Mouse (Mus musculus) limb, embryonic 14.5 days (tissue): Measurements from ENCODE around the gene Gcn1l1. TPM values are rescaled to one million over a fixed set of nuclear protein-coding genes. Genes with fewer than 3 reads are reported as not detected.

ENCODE experiments used
- ATAC-seq: fragments of 200-750 bp; cut with Nextera tagmentation; 2 replicates; pipeline ENCODE4 v1.8.0; 2017; ENCODE audit warnings: low read depth, moderate number of reproducible peaks, moderate TSS enrichment; ENCODE audit not compliant: low FRiP score
- DNase-seq: peaks from one replicate; pipeline ENCODE4 v3.0.0-alpha.2; 2015; ENCODE audit warnings: low spot score
- H3K27ac ChIP-seq: fragments of 300-500 bp; sonication (generic); replicated peaks from 2 replicates; pipeline ENCODE4 v1.5.1; 2014; ENCODE audit warnings: low read depth, mild to moderate bottlenecking, low read length, moderate library complexity, mixed read lengths
- H3K27me3 ChIP-seq: fragments of 300-500 bp; sonication (generic); 2 replicates; pipeline ENCODE4 v1.6.1; 2014; ENCODE audit warnings: low read length, mixed read lengths; ENCODE audit not compliant: control insufficient read depth, insufficient read depth
- H3K36me3 ChIP-seq: fragments of 300-500 bp; sonication (generic); 2 replicates; pipeline ENCODE4 v1.6.1; 2014; ENCODE audit warnings: mild to moderate bottlenecking, low read length, moderate library complexity, mixed read lengths; ENCODE audit not compliant: control insufficient read depth, insufficient read depth
- H3K4me1 ChIP-seq: fragments of 300-500 bp; sonication (generic); 2 replicates; pipeline ENCODE4 v1.6.1; 2014; ENCODE audit warnings: antibody characterized with exemption, low read length, mixed read lengths; ENCODE audit not compliant: control insufficient read depth, insufficient read depth
- H3K4me2 ChIP-seq: fragments of 300-500 bp; sonication (generic); replicated peaks from 2 replicates; pipeline ENCODE4 v1.6.1; 2014; ENCODE audit warnings: low read depth, mild to moderate bottlenecking, low read length, moderate library complexity; ENCODE audit not compliant: severe bottlenecking
- H3K4me3 ChIP-seq: fragments of 300-500 bp; sonication (generic); replicated peaks from 2 replicates; pipeline ENCODE4 v1.5.1; 2014; ENCODE audit warnings: low read length
- H3K9ac ChIP-seq: fragments of 300-500 bp; sonication (generic); 2 replicates; pipeline ENCODE4 v1.6.1; 2014; ENCODE audit warnings: mild to moderate bottlenecking, low read depth, low read length, moderate library complexity; ENCODE audit not compliant: severe bottlenecking
- H3K9me3 ChIP-seq: fragments of 300-500 bp; sonication (generic); 2 replicates; pipeline ENCODE4 v1.6.1; 2016; ENCODE audit warnings: low read length; ENCODE audit not compliant: control insufficient read depth
- POLR2A ChIP-seq: fragments of 200-500 bp; IDR thresholded peaks from 2 replicates; pipeline ENCODE4 v1.8.0; 2012; ENCODE audit warnings: inconsistent platforms, mild to moderate bottlenecking, moderate library complexity, borderline replicate concordance; ENCODE audit not compliant: insufficient read depth, insufficient read length; ENCODE audit errors: extremely low read depth
- WGBS: fragments of 180-500 bp; shearing (Covaris S2); extraction: QIAGEN DNeasy Blood & Tissue Kit; methylation state at CpG from one replicate; pipeline ENCODE4 v1.1.7; 2014; 5-methylcytosine and 5-hydroxymethylcytosine counted together
- microRNA-seq: library from miRNA; unstranded; fragments of <30 nt; microRNA quantifications from one replicate; pipeline ENCODE4, GENCODE M21; 2016
- polyA plus RNA-seq, 2 experiments: library from polyadenylated mRNA; depleted of rRNA in 1 of 2; stranded (reverse) in 1 of 2; unstranded in 1 of 2; fragments of >200 nt; fragmentation: Nextera tagmentation in 1 of 2; extraction: Ambion mirVana in 1 of 2; gene quantifications; 2 replicates each; pipeline versions ENCODE4 v1.2.1 to v1.2.3; 2012 to 2014

Gcn1l1 gene
- polyA plus RNA-seq, 2 experiments, result 42.8 to 47.0 TPM

GRCm38 (mm10) chr5:115667210-115667609 lies 102.2 kb downstream of the Gcn1l1 start:
- no peak for ATAC-seq
- H3K4me3 ChIP-seq, result no peak overlapping the region
- H3K36me3 ChIP-seq, result no peaks in the 10 kb centered on the region
- no peak for DNase-seq
- no peaks in the 10 kb centered on the region; the same call in 1 of the 2 replicates for H3K4me1 ChIP-seq
- H3K4me2 ChIP-seq, result no peak overlapping the region
- H3K27ac ChIP-seq, result no peak overlapping the region
- H3K27me3 ChIP-seq, result no peaks in the 10 kb centered on the region
- no peak for TF ChIP-seq POLR2A
- 82% methylated on average over 8 of the region's 8 CpGs for WGBS
- no peaks in the 10 kb centered on the region for H3K9me3 ChIP-seq
- no peak overlapping the region for H3K9ac ChIP-seq

GRCm38 (mm10) chr5:115667894-115668293 lies 102.8 kb downstream of the Gcn1l1 start:
- ATAC-seq, result no peak
- WGBS, result 13% methylated on average over 7 of the region's 7 CpGs
- Histone ChIP-seq H3K9me3 (no peaks in the 10 kb centered on the region), H3K9ac (no peak overlapping the region), H3K4me3 (no peak overlapping the region), H3K27ac (no peak overlapping the region), H3K4me1 (no peaks in the 10 kb centered on the region; the same call in 1 of the 2 replicates), H3K36me3 (no peaks in the 10 kb centered on the region), H3K4me2 (no peak overlapping the region), H3K27me3 (no peaks in the 10 kb centered on the region)
- no peak for DNase-seq
- no peak for TF ChIP-seq POLR2A

- no peak for TF ChIP-seq POLR2A
- H3K36me3 ChIP-seq, result no peaks in the 10 kb centered on the region
- no peaks in the 10 kb centered on the region for H3K27me3 ChIP-seq
- no peak overlapping the region for H3K9ac ChIP-seq
- H3K9me3 ChIP-seq, result no peaks in the 10 kb centered on the region
- ATAC-seq (no peak), DNase-seq (no peak)
- 85% methylated on average over 12 of the region's 12 CpGs for WGBS
- H3K27ac ChIP-seq, result no peak overlapping the region
- H3K4me3 ChIP-seq, result no peak overlapping the region
- H3K4me1 ChIP-seq, result no peaks in the 10 kb centered on the region; the same call in 1 of the 2 replicates
- no peak overlapping the region for H3K4me2 ChIP-seq
These were observed 103.9 kb downstream of the Gcn1l1 start for GRCm38 (mm10) chr5:115668986-115669385.

GRCm38 (mm10) chr5:115669974-115670373 lies 104.9 kb downstream of the Gcn1l1 start:
- DNase-seq, result no peak
- H3K9ac ChIP-seq, result no peak overlapping the region

GRCm38 (mm10) chr5:115670406-115670805 lies 105.4 kb downstream of the Gcn1l1 start:
- WGBS, result 57% methylated on average over 2 of the region's 2 CpGs

More at GRCm38 (mm10) chr5:115669974-115670373, 104.9 kb downstream of the Gcn1l1 start:
- Histone ChIP-seq H3K27ac (no peak overlapping the region), H3K27me3 (no peaks in the 10 kb centered on the region), H3K4me3 (no peak overlapping the region), H3K9me3 (no peaks in the 10 kb centered on the region), H3K4me1 (no peaks in the 10 kb centered on the region; the same call in 1 of the 2 replicates), H3K36me3 (no peaks in the 10 kb centered on the region), H3K4me2 (no peak overlapping the region)
- TF ChIP-seq POLR2A, result no peak
- 86% methylated on average over 11 of the region's 11 CpGs for WGBS
- no peak for ATAC-seq

GRCm38 (mm10) chr5:115671846-115672245 lies 106.8 kb downstream of the Gcn1l1 start:
- DNase-seq, result no peak

More at GRCm38 (mm10) chr5:115670406-115670805, 105.4 kb downstream of the Gcn1l1 start:
- Histone ChIP-seq H3K27me3 (no peaks in the 10 kb centered on the region), H3K4me1 (no peaks in the 10 kb centered on the region; the same call in 1 of the 2 replicates), H3K27ac (no peak overlapping the region), H3K4me2 (no peak overlapping the region), H3K9me3 (no peaks in the 10 kb centered on the region), H3K36me3 (no peaks in the 10 kb centered on the region), H3K9ac (no peak overlapping the region), H3K4me3 (no peak overlapping the region)
- ATAC-seq (no peak), DNase-seq (no peak)
- TF ChIP-seq POLR2A, result no peak

More at GRCm38 (mm10) chr5:115671846-115672245, 106.8 kb downstream of the Gcn1l1 start:
- H3K36me3 ChIP-seq, result no peaks in the 10 kb centered on the region
- 56% methylated on average over 8 of the region's 8 CpGs for WGBS
- no peak overlapping the region for H3K9ac ChIP-seq
- ATAC-seq, result no peak
- no peak for TF ChIP-seq POLR2A
- H3K9me3 ChIP-seq, result no peaks in the 10 kb centered on the region
- no peak overlapping the region for H3K27ac ChIP-seq
- no peaks in the 10 kb centered on the region for H3K27me3 ChIP-seq
- H3K4me3 ChIP-seq, result no peak overlapping the region
- no peak overlapping the region for H3K4me2 ChIP-seq
- no peaks in the 10 kb centered on the region for H3K4me1 ChIP-seq

Small RNA genes lying within 50 kb of the gene (microRNA-seq; reads per million reads assigned to microRNA genes)
- gene Mir7029 (not detected), gene Mir7030 (not detected)

Other genes with a start within 250 kb of the Gcn1l1 start
- 132 and 137 TPM in 2 replicates for gene Srsf9, start 238.1 kb upstream of the Gcn1l1 start, polyA plus RNA-seq (2012; rRNA removed)
- 252 and 271 TPM in 2 replicates for gene Srsf9, start 238.1 kb upstream of the Gcn1l1 start, polyA plus RNA-seq (2014; fragmentation: Nextera tagmentation; extraction: Ambion mirVana)
- 23.7 TPM in 2 replicates for gene Gatc, start 224.1 kb upstream of the Gcn1l1 start, polyA plus RNA-seq (2012; rRNA removed)
- 29.6 and 33.3 TPM in 2 replicates for gene Gatc, start 224.1 kb upstream of the Gcn1l1 start, polyA plus RNA-seq (2014; fragmentation: Nextera tagmentation; extraction: Ambion mirVana)
- gene Triap1, start 224.0 kb upstream of the Gcn1l1 start, polyA plus RNA-seq (2012; rRNA removed), result 27.6 and 28.7 TPM in 2 replicates
- 61.7 and 62.2 TPM in 2 replicates for gene Triap1, start 224.0 kb upstream of the Gcn1l1 start, polyA plus RNA-seq (2014; fragmentation: Nextera tagmentation; extraction: Ambion mirVana)
- 902 and 1,086 TPM in 2 replicates for gene Cox6a1, start 216.3 kb upstream of the Gcn1l1 start, polyA plus RNA-seq (2012; rRNA removed)
- 766 and 836 TPM in 2 replicates for gene Cox6a1, start 216.3 kb upstream of the Gcn1l1 start, polyA plus RNA-seq (2014; fragmentation: Nextera tagmentation; extraction: Ambion mirVana)
- gene Msi1, start 135.7 kb upstream of the Gcn1l1 start, polyA plus RNA-seq (2012; rRNA removed), result 40.6 and 51.6 TPM in 2 replicates
- 15.5 and 18.0 TPM in 2 replicates for gene Msi1, start 135.7 kb upstream of the Gcn1l1 start, polyA plus RNA-seq (2014; fragmentation: Nextera tagmentation; extraction: Ambion mirVana)
- not detected in 2 replicates for gene Pla2g1b, start 99.0 kb upstream of the Gcn1l1 start, polyA plus RNA-seq (2012; rRNA removed)
- gene Pla2g1b, start 99.0 kb upstream of the Gcn1l1 start, polyA plus RNA-seq (2014; fragmentation: Nextera tagmentation; extraction: Ambion mirVana), result not detected in 2 replicates
- 69.2 and 82.4 TPM in 2 replicates for gene Sirt4, start 80.5 kb upstream of the Gcn1l1 start, polyA plus RNA-seq (2012; rRNA removed)
- 20.4 and 24.1 TPM in 2 replicates for gene Sirt4, start 80.5 kb upstream of the Gcn1l1 start, polyA plus RNA-seq (2014; fragmentation: Nextera tagmentation; extraction: Ambion mirVana)
- 119 and 145 TPM in 2 replicates for gene Pxn, start 58.6 kb upstream of the Gcn1l1 start, polyA plus RNA-seq (2012; rRNA removed)
- 25.0 and 26.3 TPM in 2 replicates for gene Pxn, start 58.6 kb upstream of the Gcn1l1 start, polyA plus RNA-seq (2014; fragmentation: Nextera tagmentation; extraction: Ambion mirVana)
- gene Rplp0, start 5.8 kb upstream of the Gcn1l1 start, polyA plus RNA-seq (2012; rRNA removed), result 3,411 and 4,152 TPM in 2 replicates
- gene Rplp0, start 5.8 kb upstream of the Gcn1l1 start, polyA plus RNA-seq (2014; fragmentation: Nextera tagmentation; extraction: Ambion mirVana), result 2,030 and 2,068 TPM in 2 replicates
- 62.6 and 65.2 TPM in 2 replicates for gene Rab35, start 66.7 kb downstream of the Gcn1l1 start, polyA plus RNA-seq (2012; rRNA removed)
- 19.8 and 22.4 TPM in 2 replicates for gene Rab35, start 66.7 kb downstream of the Gcn1l1 start, polyA plus RNA-seq (2014; fragmentation: Nextera tagmentation; extraction: Ambion mirVana)
- gene Bicdl1, start 166.4 kb downstream of the Gcn1l1 start, polyA plus RNA-seq (2012; rRNA removed), result 16.3 and 19.6 TPM in 2 replicates
- gene Bicdl1, start 166.4 kb downstream of the Gcn1l1 start, polyA plus RNA-seq (2014; fragmentation: Nextera tagmentation; extraction: Ambion mirVana), result 10.2 and 11.7 TPM in 2 replicates